Mouse (Mus musculus) liver, adult 2 months (tissue): ENCODE measurements around the gene Serpinf2.

Experiments
- CTCF ChIP-seq: fragments of 200-500 bp; IDR thresholded peaks from 2 replicates; pipeline ENCODE4 v1.5.1; 2011; ENCODE audit warnings: low read depth, low read length, control low read depth
- POLR2A ChIP-seq: fragments of 200-500 bp; IDR thresholded peaks from 2 replicates; pipeline ENCODE4 v1.6.1; 2011; ENCODE audit warnings: low read length, control low read depth; ENCODE audit not compliant: insufficient read depth; ENCODE audit errors: extremely low read depth

GRCm38 (mm10) chr11:75459751-75460102 is 20.3 kb upstream of the Serpinf2 start:
- TF ChIP-seq CTCF (no peak), POLR2A (no peak)
